Mouse (Mus musculus) embryonic facial prominence, embryonic 10.5 days (tissue): ENCODE data around the gene Il10rb. TPM values are rescaled to one million over a fixed set of nuclear protein-coding genes. Genes with fewer than 3 reads are reported as not detected.

ENCODE experiments used
- DNase-seq: peaks from one replicate; pipeline ENCODE4 v3.0.0-alpha.2; 2017; ENCODE audit warnings: low spot score
- H3K27ac ChIP-seq: fragments of 300-500 bp; sonication (generic); replicated peaks from 2 replicates; pipeline ENCODE4 v1.5.1; 2016; ENCODE audit warnings: mild to moderate bottlenecking
- H3K27me3 ChIP-seq: fragments of 300-500 bp; sonication (generic); replicated peaks from 2 replicates; pipeline ENCODE4 v1.6.1; 2016; ENCODE audit warnings: low read depth, mild to moderate bottlenecking; ENCODE audit not compliant: poor library complexity, severe bottlenecking
- H3K36me3 ChIP-seq: fragments of 300-500 bp; sonication (generic); replicated peaks from 2 replicates; pipeline ENCODE4 v1.6.1; 2016; ENCODE audit warnings: mild to moderate bottlenecking, moderate library complexity
- H3K4me1 ChIP-seq: fragments of 300-500 bp; sonication (generic); 2 replicates; pipeline ENCODE4 v1.6.1; 2016
- H3K4me3 ChIP-seq: fragments of 300-500 bp; sonication (generic); 2 replicates; pipeline ENCODE4 v1.5.1; 2016; ENCODE audit warnings: mild to moderate bottlenecking, moderate library complexity
- H3K9me3 ChIP-seq: fragments of 300-500 bp; sonication (generic); 2 replicates; pipeline ENCODE4 v1.6.1; 2016; ENCODE audit warnings: mild to moderate bottlenecking
- WGBS: fragments of 180-500 bp; shearing (Covaris S2); methylation state at CpG from one replicate; pipeline ENCODE4 v1.1.7; 2016; 5-methylcytosine and 5-hydroxymethylcytosine counted together
- polyA plus RNA-seq: library from polyadenylated mRNA; unstranded; fragments of >200 nt; fragmentation: Nextera tagmentation; extraction: Ambion mirVana; gene quantifications from 2 replicates; pipeline ENCODE4 v1.2.1, GENCODE M21; 2016

The Il10rb gene
- polyA plus RNA-seq, 1 experiment from 2014 or later = 8.9 TPM

DNA sequence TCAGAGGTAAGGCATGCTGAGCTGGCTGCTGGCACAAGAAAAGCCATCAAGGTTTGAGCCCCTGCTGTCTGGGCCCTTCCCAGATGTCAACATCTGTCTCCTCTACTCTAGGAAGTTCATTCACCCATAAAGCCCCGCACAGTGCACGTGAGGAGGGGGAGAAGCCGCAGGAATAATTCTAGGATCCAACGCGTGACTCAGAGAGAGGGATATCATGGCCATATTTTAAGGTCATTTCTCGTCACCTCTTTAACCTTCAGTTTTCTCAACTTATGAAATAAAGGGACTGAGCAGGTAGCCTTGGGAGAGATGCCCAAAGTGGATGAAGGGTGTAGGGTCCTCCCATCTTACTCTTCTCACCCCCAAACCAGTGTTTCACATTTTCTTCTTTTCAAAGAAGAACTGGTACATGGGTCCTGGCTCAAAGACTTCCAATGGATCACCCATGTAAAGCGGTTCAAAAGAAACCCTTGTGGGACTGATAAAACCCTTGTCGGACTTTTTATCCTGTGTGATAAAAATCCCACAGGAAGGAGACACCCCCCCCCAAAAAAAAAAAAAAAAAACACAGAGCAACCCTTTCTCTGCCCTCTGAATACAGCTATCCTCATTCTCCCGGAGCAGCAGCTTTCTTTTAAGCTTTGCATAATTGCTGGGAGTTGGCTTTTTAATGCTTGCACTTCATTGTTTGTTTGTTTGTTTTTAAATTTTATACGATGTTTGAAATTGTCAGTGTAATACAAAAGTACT lies 961 bp upstream of the Il10rb start:
- H3K27ac ChIP-seq = no peak overlapping the region
- H3K4me1 ChIP-seq = peaks cover 15% of the 10 kb centered on the region
- H3K4me3 ChIP-seq = no peak overlapping the region
- WGBS = 77% methylated on average over 10 of the region's 10 CpGs
- H3K27me3 ChIP-seq = peaks cover 4% of the 10 kb centered on the region; the same call in 1 of the 2 replicates
- DNase-seq = no peak
- peaks cover 30% of the 10 kb centered on the region for H3K36me3 ChIP-seq
- no peaks in the 10 kb centered on the region for H3K9me3 ChIP-seq

GRCm38 (mm10) chr16:91406585-91407220 lies 739 bp downstream of the Il10rb start:
- Histone ChIP-seq H3K27ac (peak overlapping the region; percentile 78), H3K36me3 (peaks cover 30% of the 10 kb centered on the region), H3K9me3 (no peaks in the 10 kb centered on the region), H3K4me3 (peak overlapping the region; percentile 64), H3K4me1 (peaks cover 25% of the 10 kb centered on the region), H3K27me3 (peaks cover 4% of the 10 kb centered on the region; the same call in 1 of the 2 replicates)
- WGBS = 2% methylated on average over 13 of the region's 13 CpGs
- no peak for DNase-seq

- H3K36me3 ChIP-seq = peaks cover 10% of the 10 kb centered on the region; the same call in 1 of the 2 replicates
- H3K27me3 ChIP-seq = no peaks in the 10 kb centered on the region
- H3K9me3 ChIP-seq = no peaks in the 10 kb centered on the region
- no peak overlapping the region for H3K27ac ChIP-seq
- no peak overlapping the region for H3K4me3 ChIP-seq
- DNase-seq = no peak
- 74% methylated on average over 12 of the region's 12 CpGs for WGBS
- H3K4me1 ChIP-seq = peaks cover 16% of the 10 kb centered on the region; the same call in 1 of the 2 replicates
These were observed 7.3 kb downstream of the Il10rb start for GRCm38 (mm10) chr16:91413102-91413844.

DNA sequence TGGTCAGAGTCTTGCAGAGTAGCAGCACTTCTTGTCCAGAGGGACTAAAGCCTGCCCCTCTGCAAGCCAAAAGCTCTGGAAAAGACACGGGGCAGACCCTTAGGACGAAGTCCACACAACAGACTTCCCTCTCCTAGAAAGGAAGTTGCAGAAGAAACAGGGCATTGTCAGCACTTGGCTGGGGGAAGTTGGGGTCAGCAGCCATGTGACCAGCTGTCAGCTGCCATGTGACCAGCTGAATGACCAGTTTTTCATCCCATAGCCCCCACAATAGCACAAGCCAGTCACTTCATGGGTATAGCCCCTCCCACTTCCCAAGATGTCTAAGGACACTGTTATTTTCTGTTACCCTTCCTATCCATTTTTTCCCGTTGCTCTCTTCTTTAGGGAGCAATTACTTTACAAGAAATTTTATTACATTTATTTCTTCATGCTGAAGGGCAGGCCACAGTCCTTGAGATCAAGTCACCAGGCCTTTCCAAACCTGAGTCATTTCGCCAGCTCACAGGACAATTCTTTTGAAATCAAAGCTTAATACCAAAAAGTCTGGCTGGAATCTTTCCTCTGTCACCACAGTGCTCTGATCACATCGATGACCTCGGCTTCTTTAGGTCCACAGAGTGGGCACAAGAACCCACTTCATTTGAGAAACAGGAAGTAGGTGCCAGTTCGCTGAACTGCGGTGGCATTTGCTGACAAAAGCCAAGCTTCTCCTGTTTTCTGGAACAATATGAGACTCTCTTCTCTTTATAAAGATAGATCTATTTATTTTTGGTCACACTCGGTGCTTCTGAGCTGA lies 9.6 kb downstream of the Il10rb start:
- Histone ChIP-seq H3K4me1 (peaks cover 13% of the 10 kb centered on the region; the same call in 1 of the 2 replicates), H3K27me3 (no peaks in the 10 kb centered on the region), H3K9me3 (no peaks in the 10 kb centered on the region), H3K4me3 (no peak overlapping the region), H3K36me3 (peaks cover 17% of the 10 kb centered on the region; the same call in 1 of the 2 replicates), H3K27ac (no peak overlapping the region)
- 77% methylated on average over 9 of the region's 9 CpGs for WGBS
- DNase-seq = no peak

GRCm38 (mm10) chr16:91416357-91416756 lies 10.4 kb downstream of the Il10rb start:
- 0 out of 2 replicates have a peak, but pooled peaks cover 6% of the 10 kb centered on the region for H3K4me1 ChIP-seq
- no peaks in the 10 kb centered on the region for H3K9me3 ChIP-seq
- DNase-seq = no peak
- no peak overlapping the region for H3K4me3 ChIP-seq
- H3K36me3 ChIP-seq = peaks cover 19% of the 10 kb centered on the region; the same call in 1 of the 2 replicates
- no peak overlapping the region for H3K27ac ChIP-seq
- 96% methylated on average over 6 of the region's 6 CpGs for WGBS
- H3K27me3 ChIP-seq = no peaks in the 10 kb centered on the region

GRCm38 (mm10) chr16:91416938-91417337 lies 11.0 kb downstream of the Il10rb start:
- H3K4me3 ChIP-seq = no peak overlapping the region
- peaks cover 23% of the 10 kb centered on the region; the same call in 1 of the 2 replicates for H3K36me3 ChIP-seq
- 0 out of 2 replicates have a peak, but pooled peaks cover 6% of the 10 kb centered on the region for H3K4me1 ChIP-seq
- WGBS = 80% methylated on average over 7 of the region's 7 CpGs
- H3K27me3 ChIP-seq = no peaks in the 10 kb centered on the region
- no peak for DNase-seq
- no peaks in the 10 kb centered on the region for H3K9me3 ChIP-seq
- no peak overlapping the region for H3K27ac ChIP-seq

- Histone ChIP-seq H3K36me3 (peaks cover 23% of the 10 kb centered on the region; the same call in 1 of the 2 replicates), H3K4me3 (no peak overlapping the region), H3K27me3 (no peaks in the 10 kb centered on the region), H3K27ac (no peak overlapping the region), H3K4me1 (0 out of 2 replicates have a peak, but pooled peaks cover 1% of the 10 kb centered on the region), H3K9me3 (no peaks in the 10 kb centered on the region)
- WGBS = 77% methylated on average over 5 of the region's 5 CpGs
- no peak for DNase-seq
These were observed 12.6 kb downstream of the Il10rb start for GRCm38 (mm10) chr16:91418531-91418930.

DNA sequence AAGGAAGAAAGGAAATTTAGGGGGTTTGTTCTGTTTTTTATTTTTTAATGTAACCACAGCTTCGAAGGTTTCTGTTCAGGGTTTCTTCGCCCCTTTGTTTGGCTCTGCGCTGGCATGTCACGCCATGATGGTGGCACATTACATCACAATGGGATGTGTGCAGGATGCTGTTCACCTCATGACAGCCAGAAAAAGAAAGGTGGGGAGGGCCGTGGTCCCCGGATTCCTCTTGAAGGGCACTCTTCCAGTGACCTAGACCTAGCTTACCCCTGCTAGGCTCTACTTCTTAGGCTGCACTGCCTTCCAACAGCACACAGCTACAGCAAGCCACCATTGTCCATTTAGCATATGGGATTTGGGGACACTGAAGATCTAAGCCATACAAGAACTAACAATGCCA lies 19.9 kb downstream of the Il10rb start:
- Histone ChIP-seq H3K9me3 (no peaks in the 10 kb centered on the region), H3K4me3 (no peak overlapping the region), H3K4me1 (peaks cover 10% of the 10 kb centered on the region), H3K36me3 (peaks cover 17% of the 10 kb centered on the region; the same call in 1 of the 2 replicates), H3K27me3 (no peaks in the 10 kb centered on the region), H3K27ac (no peak overlapping the region)
- 92% methylated on average over 6 of the region's 6 CpGs for WGBS
- no peak for DNase-seq

- Histone ChIP-seq H3K36me3 (peaks cover 13% of the 10 kb centered on the region; the same call in 1 of the 2 replicates), H3K4me1 (peaks cover 10% of the 10 kb centered on the region), H3K9me3 (no peaks in the 10 kb centered on the region), H3K27ac (no peak overlapping the region), H3K4me3 (no peak overlapping the region), H3K27me3 (no peaks in the 10 kb centered on the region)
- WGBS = 85% methylated on average over 4 of the region's 4 CpGs
- DNase-seq = no peak
These were observed 20.6 kb downstream of the Il10rb start for GRCm38 (mm10) chr16:91426586-91426985.

DNA sequence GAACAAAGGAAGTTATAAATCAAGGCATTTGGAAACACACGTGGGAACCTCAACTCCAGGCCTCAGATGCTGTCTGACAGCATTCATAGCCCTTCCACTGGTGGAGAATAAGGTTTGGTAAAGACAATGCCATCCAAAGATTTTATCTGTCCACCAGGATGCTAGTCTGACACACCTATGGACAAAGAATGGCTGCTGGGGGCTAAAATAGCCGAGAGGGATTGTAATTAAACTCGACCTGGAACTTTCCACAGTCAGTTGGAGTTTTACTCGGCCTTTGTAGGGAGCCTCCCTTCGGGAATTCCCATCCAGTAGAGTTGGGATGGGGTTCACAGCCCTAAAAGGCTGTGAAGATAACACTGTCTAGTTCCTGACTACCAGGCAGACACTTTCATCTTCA lies 21.5 kb downstream of the Il10rb start:
- peaks cover 12% of the 10 kb centered on the region; the same call in 1 of the 2 replicates for H3K36me3 ChIP-seq
- H3K27ac ChIP-seq = no peak overlapping the region
- no peaks in the 10 kb centered on the region for H3K27me3 ChIP-seq
- no peak for DNase-seq
- H3K4me1 ChIP-seq = peaks cover 10% of the 10 kb centered on the region
- H3K9me3 ChIP-seq = no peaks in the 10 kb centered on the region
- no peak overlapping the region for H3K4me3 ChIP-seq
- 80% methylated on average over 5 of the region's 5 CpGs for WGBS

DNA sequence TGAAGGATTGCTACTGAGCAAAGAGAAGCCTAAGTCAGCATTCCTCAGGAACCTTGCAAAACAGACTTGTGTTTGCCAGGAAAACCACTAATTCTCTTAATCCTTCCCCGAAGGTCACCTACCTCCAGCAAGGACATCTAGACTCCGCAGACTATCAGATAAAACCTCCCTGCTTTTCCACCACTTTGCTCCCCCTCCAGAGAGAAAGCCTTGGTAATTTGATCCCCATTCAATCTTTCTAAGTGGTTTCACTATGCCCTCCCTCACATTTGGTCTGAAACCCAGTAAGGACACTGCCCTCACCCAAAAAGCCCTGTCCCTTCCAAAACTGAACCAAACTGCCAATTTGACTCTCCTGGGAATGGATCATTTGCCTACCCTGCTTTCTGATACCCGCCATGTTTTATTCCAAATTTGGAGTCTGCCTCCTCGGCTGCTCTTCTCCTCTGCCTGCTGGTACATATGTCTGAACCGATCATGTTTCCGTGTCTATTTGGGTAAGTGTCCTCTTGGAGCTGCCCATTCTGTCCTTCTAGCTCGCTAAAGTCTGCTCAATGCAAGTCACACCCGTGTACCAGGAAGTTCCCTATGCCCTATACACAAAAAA lies 22.4 kb downstream of the Il10rb start:
- no peak for DNase-seq
- Histone ChIP-seq H3K9me3 (no peaks in the 10 kb centered on the region), H3K36me3 (peaks cover 12% of the 10 kb centered on the region; the same call in 1 of the 2 replicates), H3K27ac (no peak overlapping the region), H3K4me1 (peaks cover 17% of the 10 kb centered on the region), H3K4me3 (no peak overlapping the region), H3K27me3 (no peaks in the 10 kb centered on the region)
- 69% methylated on average over 8 of the region's 8 CpGs for WGBS
